Mouse (Mus musculus): Measurements from ENCODE around the gene AC141477.1.

GRCm38 (mm10) chr10:76468203-76469162, 28.2 kb upstream of the AC141477.1 start, which contains the start of the genes Mcm3ap and Ybey:
- TF ChIP-seq CTCF (IDR thresholded peaks at IDR 0.05; ENCODE audit: low read depth, low read length) (peak; percentile 17; the same call in 1 of the 2 replicates), TAL1 (conservative IDR thresholded peaks at IDR 0.05; ENCODE audit: low read depth, low read length) (no peak), GATA1 (IDR thresholded peaks at IDR 0.05; ENCODE audit: borderline replicate concordance, low read length) (no peak), POLR2AphosphoS5 (IDR thresholded peaks at IDR 0.05; ENCODE audit: insufficient replicate concordance, low read depth, low read length) (no peak), GATA2 (IDR thresholded peaks at IDR 0.05; ENCODE audit: borderline replicate concordance, low read depth, low read length) (no peak)
